Mouse (Mus musculus) spleen, adult 12 weeks (tissue): ENCODE results near the gene Erbb2.

Experiments used
- DNase-seq: peaks from one replicate; pipeline ENCODE4 v3.0.0; 2022; ENCODE audit warnings: low spot score

The Erbb2 gene

GRCm38 (mm10) chr11:98485749-98486148, 73.5 kb downstream of the Erbb2 start:
- DNase-seq: no peak
